Comparison of ENCODE assay signal across 8 mouse cellular contexts in the genomic region with DNA sequence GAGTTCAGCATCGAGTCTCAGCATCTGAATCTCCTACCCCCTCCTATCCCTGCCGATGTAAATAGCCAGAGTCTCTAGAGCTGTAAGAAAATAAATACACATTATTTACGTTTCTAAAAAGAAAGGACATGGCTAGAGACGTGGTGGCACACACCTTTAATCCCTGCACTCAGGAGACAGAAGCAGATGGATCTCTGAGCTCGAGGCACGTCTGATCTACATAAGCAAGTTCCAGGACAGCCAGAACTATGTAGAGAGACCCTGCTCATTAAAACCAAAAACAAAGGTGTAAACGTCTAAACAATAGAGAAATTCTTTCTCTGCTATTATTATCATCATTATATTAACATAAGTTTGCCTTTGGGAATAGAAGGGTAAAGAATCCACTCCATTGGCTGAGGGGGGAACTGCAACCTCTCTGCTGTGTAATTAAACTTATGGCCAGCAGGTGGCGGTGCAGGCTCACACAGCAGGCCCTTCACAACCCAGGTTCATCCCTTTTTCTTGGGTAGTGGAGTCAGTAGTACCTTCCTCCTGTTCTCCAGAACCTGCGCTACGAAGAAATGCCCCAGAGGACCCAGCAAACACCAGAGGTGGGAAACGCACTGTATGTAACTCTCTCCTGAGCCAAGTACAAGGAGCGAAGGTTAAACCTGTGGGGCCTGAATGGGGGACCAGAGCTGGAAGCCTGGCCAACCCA. TPM values are rescaled to one million over a fixed set of nuclear protein-coding genes. Genes with fewer than 3 reads are reported as not detected.
DNase-seq lines count a peak whose midpoint lies in the region; ATAC-seq and TF ChIP-seq lines count a peak whose summit lies in the region.

No protein-coding gene starts in this region.

- no peak overlapping the region for H3K27ac ChIP-seq in hindbrain, postnatal 0 days

- 32% methylated on average over 12 of the region's 12 CpGs for WGBS in hindbrain, postnatal 0 days

- H3K27me3 ChIP-seq in hindbrain, postnatal 0 days (ENCODE audit: insufficient read depth, low read length), result no peaks in the 10 kb centered on the region

- no peak overlapping the region for H3K9ac ChIP-seq in hindbrain, postnatal 0 days (replicated peaks; ENCODE audit: low read length)

- DNase-seq in WW6 (ENCODE audit: low read depth, low spot score), result peak; percentile 38
- DNase-seq in cerebellum, postnatal 14 days, result peak; percentile 81 to 85
- DNase-seq in frontal cortex, postnatal 36 days (ENCODE audit: low spot score in 2 of 2), result peak; percentile 74 to 77
- DNase-seq in hindbrain, postnatal 0 days (ENCODE audit: low spot score), result peak; percentile 86
- peak; percentile 57 to 67 for DNase-seq in layer of hippocampus, postnatal 36 days
- peak; percentile 60 to 78 for DNase-seq in lung, postnatal 4 days
- peak; percentile 59 for DNase-seq in right cerebral cortex, adult 18-20 months
- DNase-seq in urinary bladder, adult 2 months (ENCODE audit: low spot score), result peak; percentile 54

- TF ChIP-seq CTCF in hindbrain, postnatal 0 days (IDR thresholded peaks at IDR 0.05; ENCODE audit: low read depth), result peak; percentile 99

- H3K9me3 ChIP-seq in hindbrain, postnatal 0 days (ENCODE audit: low read length), result no peaks in the 10 kb centered on the region

- H3K36me3 ChIP-seq in hindbrain, postnatal 0 days (ENCODE audit: insufficient read depth, low read length), result no peaks in the 10 kb centered on the region

- no peak overlapping the region for H3K4me2 ChIP-seq in hindbrain, postnatal 0 days (ENCODE audit: low read depth, low read length)

- H3K4me1 ChIP-seq in hindbrain, postnatal 0 days (ENCODE audit: insufficient read depth, low read length), result no peaks in the 10 kb centered on the region

- ATAC-seq in hindbrain, postnatal 0 days, result peak; percentile 82

- H3K4me3 ChIP-seq in hindbrain, postnatal 0 days (ENCODE audit: low read length), result no peak overlapping the region

RNA-seq across cellular contexts. Expression of gene Top1, which starts 48.0 kb away (rescaled TPM):
- 22.2 and 28.8 TPM in 2 replicates for total RNA-seq in hindbrain, postnatal 0 days (2014; rRNA removed)
- polyA plus RNA-seq in hindbrain, postnatal 0 days (2015; fragmentation: Nextera tagmentation; extraction: Ambion mirVana), result 44.9 and 50.7 TPM in 2 replicates
- 10 to 100 TPM; 91.1 to 99.3 TPM for total RNA-seq in layer of hippocampus, postnatal 36 days (2021)
- polyA plus RNA-seq in urinary bladder, adult 2 months (2012; rRNA removed), result 23.6 and 30.7 TPM in 2 replicates
